Mouse (Mus musculus) left cerebral cortex, adult 18-20 months (tissue): ENCODE measurements at regions not wholly inside any gene's neighbourhood (a gene's known extent, or its start where the extent isn't known, plus 50 kb on each side); places are given as distances from the start of the nearest gene placed in this dataset.
"Not testable (repeated sequence)": the region's sequence is repeated elsewhere in the genome, so short reads cannot be mapped to it uniquely, and the experiment has no call there.

Experiments
- DNase-seq, 2 experiments: peaks; one replicate each; pipeline ENCODE4 v3.0.0; 2021 to 2022; ENCODE audit warnings: low spot score in 2 of 2, mixed read lengths in 1 of 2

GRCm38 (mm10) chr6:64948839-64949238, 93.5 kb upstream of the Smarcad1 start:
- DNase-seq, result not testable (repeated sequence)

- DNase-seq, result no peak
Observed at GRCm38 (mm10) chr6:64961608-64962486, 80.5 kb upstream of the Smarcad1 start.

GRCm38 (mm10) chr6:64962612-64963011, 79.8 kb upstream of the Smarcad1 start:
- no peak for DNase-seq

- DNase-seq, result no peak
Observed at GRCm38 (mm10) chr6:64964664-64965063, 77.7 kb upstream of the Smarcad1 start.

DNA sequence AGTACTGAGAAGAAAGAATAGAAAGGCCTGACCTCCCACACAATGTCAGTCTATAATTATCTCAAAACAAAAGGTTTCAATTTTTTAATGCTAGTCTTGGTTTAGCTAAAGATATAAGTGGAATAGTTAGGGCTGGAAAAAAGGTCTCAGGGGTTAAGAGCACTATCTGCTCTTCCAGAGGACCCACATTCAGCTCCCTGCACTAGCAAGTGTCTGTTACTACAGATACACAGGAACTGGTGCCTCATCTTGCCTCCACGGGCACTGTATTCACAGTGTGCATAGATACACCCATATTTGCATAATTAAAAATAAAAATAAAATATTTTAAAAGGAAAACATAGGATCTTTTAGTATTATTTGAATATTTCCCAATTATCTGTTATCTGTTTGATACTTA, 77.2 kb upstream of the Smarcad1 start:
- DNase-seq, result no peak

DNA sequence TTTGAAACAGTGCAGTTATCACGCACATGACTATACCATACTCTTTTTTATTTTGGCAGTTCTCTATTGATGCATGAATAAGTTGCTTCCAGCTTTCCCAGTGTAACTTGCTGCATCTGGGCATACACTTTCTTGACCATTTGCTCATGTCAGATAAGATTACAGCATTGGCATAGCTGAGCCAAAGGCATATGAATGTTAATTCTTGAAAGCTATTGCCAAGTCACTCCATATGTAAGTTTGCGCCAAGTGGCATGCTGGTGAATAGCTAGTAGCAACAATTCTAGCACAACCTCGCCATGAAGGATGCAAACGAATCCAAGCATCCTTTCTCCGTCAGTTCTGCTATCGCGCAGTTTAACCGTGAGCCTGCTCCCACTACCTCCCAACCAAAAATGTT, 72.2 kb upstream of the Smarcad1 start:
- DNase-seq, result no peak

GRCm38 (mm10) chr6:64973968-64974367, 68.4 kb upstream of the Smarcad1 start:
- peak in 1 of 2 experiments; percentile 18 for DNase-seq

GRCm38 (mm10) chr6:64974453-64974852, 67.9 kb upstream of the Smarcad1 start:
- not testable (repeated sequence) for DNase-seq

DNA sequence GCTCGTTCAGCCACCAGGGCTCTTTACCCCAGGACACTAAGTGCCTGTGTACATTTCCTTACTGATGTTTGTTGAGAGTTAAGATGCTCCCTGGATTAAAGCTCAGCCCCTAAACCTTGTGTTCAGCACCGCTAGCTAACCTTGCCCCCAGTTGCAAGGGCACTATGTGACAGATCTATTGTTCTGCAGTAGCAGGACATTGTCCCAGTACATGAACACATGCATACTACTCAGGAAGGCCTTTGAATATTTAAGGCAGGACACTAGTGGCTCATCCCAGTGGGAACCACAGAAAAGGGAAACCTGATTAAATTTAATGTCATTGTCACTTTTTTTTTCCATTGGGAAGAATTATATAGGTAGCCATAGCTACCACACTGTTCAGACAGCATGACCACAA, 60.3 kb upstream of the Smarcad1 start:
- no peak for DNase-seq
